Mouse (Mus musculus) midbrain, embryonic 14.5 days (tissue): ENCODE measurements at regions not wholly inside any gene's neighbourhood (a gene's known extent, or its start where the extent isn't known, plus 50 kb on each side); places are given as distances from the start of the nearest gene placed in this dataset.

Experiments
- ATAC-seq: fragments of 200-750 bp; cut with Nextera tagmentation; 2 replicates; pipeline ENCODE4 v1.8.0; 2017; ENCODE audit warnings: moderate number of reproducible peaks, moderate library complexity; ENCODE audit not compliant: low FRiP score, low TSS enrichment
- DNase-seq: peaks from one replicate; pipeline ENCODE4 v3.0.0-alpha.2; 2015
- H3K27ac ChIP-seq: fragments of 300-500 bp; sonication (generic); replicated peaks from 2 replicates; pipeline ENCODE4 v1.5.1; 2014; ENCODE audit warnings: mild to moderate bottlenecking, low read depth, low read length, moderate library complexity
- H3K27me3 ChIP-seq: fragments of 300-500 bp; sonication (generic); 2 replicates; pipeline ENCODE4 v1.6.1; 2014; ENCODE audit warnings: low read length, control low read depth, mixed read lengths; ENCODE audit not compliant: control insufficient read depth, insufficient read depth
- H3K36me3 ChIP-seq: fragments of 300-500 bp; sonication (generic); 2 replicates; pipeline ENCODE4 v1.6.1; 2014; ENCODE audit warnings: low read length, control low read depth; ENCODE audit not compliant: control insufficient read depth, insufficient read depth
- H3K4me1 ChIP-seq: fragments of 300-500 bp; sonication (generic); 2 replicates; pipeline ENCODE4 v1.6.1; 2014; ENCODE audit warnings: mild to moderate bottlenecking, antibody characterized with exemption, low read length, control low read depth; ENCODE audit not compliant: control insufficient read depth, insufficient read depth
- H3K4me2 ChIP-seq: fragments of 300-500 bp; sonication (generic); 2 replicates; pipeline ENCODE4 v1.6.1; 2014; ENCODE audit warnings: mild to moderate bottlenecking, low read length, moderate library complexity
- H3K4me3 ChIP-seq: fragments of 300-500 bp; sonication (generic); replicated peaks from 2 replicates; pipeline ENCODE4 v1.5.1; 2014; ENCODE audit warnings: low read depth, low read length
- H3K9ac ChIP-seq: fragments of 300-500 bp; sonication (generic); replicated peaks from 2 replicates; pipeline ENCODE4 v1.6.1; 2014; ENCODE audit warnings: mild to moderate bottlenecking, low read length, moderate library complexity
- H3K9me3 ChIP-seq: fragments of 300-500 bp; sonication (generic); 2 replicates; pipeline ENCODE4 v1.6.1; 2016; ENCODE audit warnings: low read length, control low read depth, mixed read lengths; ENCODE audit not compliant: control insufficient read depth
- WGBS: fragments of 180-500 bp; shearing (Covaris S2); extraction: QIAGEN DNeasy Blood & Tissue Kit; methylation state at CpG from one replicate; pipeline ENCODE4 v1.1.7; 2014; 5-methylcytosine and 5-hydroxymethylcytosine counted together

DNA sequence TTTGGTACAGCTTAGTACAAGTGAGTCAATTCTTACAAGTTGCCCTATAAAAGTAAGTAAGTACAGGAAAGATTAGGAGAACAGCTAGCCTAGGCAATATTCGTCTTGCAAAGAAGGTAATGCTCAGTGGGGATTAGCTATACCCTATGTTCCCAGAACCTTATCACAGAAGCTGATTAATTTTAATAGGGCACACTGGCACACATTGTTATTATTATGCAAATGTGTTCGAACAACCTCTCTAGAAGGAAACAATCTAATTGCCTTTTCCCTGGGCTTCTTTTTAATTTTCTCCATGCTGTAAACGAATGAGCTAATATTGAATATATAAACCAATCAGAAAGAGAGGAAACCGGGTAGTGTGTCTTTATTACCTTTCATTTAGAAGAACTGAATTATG lies 104.2 kb downstream of the Pctp start:
- ATAC-seq (peak; percentile 34; the same call in 1 of the 2 replicates), DNase-seq (peak; percentile 56)
- Histone ChIP-seq H3K36me3 (no peaks in the 10 kb centered on the region), H3K4me3 (no peak overlapping the region), H3K9me3 (no peaks in the 10 kb centered on the region), H3K27ac (no peak overlapping the region), H3K4me2 (no peak overlapping the region), H3K4me1 (no peaks in the 10 kb centered on the region), H3K27me3 (no peaks in the 10 kb centered on the region), H3K9ac (no peak overlapping the region)
- WGBS, result 28% methylated on average over 4 of the region's 4 CpGs

DNA sequence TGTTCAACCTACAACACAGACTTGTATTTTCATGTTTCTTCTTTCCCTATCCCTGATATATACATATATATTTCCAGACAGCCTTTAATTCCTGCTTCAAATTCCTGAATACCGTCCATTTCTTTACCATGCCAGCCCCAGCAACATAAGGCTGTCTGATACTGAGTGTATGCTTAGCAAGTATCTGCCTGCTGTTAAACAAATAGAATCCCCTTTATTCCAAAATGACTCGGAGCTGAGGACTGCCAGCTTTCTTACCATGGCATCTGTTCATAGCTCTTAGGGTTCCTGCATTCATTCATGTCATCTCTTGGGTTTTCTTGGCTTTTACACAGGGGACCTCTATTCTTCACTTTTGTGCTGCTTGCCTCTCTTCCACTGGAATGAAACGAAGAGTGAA lies 105.8 kb downstream of the Pctp start:
- 57% methylated on average over 3 of the region's 3 CpGs for WGBS
- Histone ChIP-seq H3K4me1 (no peaks in the 10 kb centered on the region), H3K27me3 (no peaks in the 10 kb centered on the region), H3K9ac (no peak overlapping the region), H3K9me3 (no peaks in the 10 kb centered on the region), H3K27ac (no peak overlapping the region), H3K4me2 (no peak overlapping the region), H3K4me3 (no peak overlapping the region), H3K36me3 (no peaks in the 10 kb centered on the region)
- DNase-seq (no peak), ATAC-seq (no peak)

DNA sequence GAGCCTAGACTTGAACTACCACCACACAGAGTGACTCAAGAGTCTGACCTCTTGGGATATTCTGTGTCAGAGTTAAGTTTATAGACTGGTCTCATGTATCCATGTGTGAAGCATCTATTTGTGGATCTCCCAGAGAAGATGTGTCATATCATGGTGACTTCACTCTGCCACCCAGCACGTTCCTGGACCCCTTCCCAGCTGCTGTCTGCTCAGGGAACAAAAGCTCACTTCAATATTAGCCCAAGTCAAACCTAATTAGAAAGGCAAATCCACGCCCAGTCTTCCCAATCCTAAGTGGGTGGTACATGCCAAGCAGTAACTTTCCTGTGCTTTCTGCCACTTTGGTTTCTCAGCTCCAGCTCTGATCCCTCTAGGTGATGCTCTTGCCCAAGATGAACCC lies 94.1 kb upstream of the Ankfn1 start:
- 41% methylated on average over 2 of the region's 2 CpGs for WGBS
- DNase-seq (peak; percentile 13), ATAC-seq (no peak)

DNA sequence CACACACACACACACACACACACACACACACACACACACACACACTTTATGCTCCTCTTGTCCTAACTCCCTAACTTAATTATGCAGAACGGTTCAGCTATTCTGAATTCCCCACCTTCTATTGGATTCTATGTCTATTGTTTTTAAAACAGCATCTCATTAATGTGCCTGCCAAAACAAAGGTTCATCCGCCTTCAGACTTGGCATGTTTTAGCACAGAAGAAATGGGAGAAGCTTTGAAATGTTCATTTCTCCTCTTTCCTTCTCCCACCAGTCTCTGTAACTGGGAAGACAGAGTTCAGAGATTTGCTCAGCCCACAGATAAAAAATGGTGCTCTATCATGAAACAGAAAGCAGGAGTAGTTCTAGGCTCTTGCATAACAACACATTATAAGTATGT lies 90.1 kb upstream of the Ankfn1 start:
- Histone ChIP-seq H3K4me3 (no peak overlapping the region), H3K27ac (no peak overlapping the region), H3K9me3 (no peaks in the 10 kb centered on the region), H3K9ac (no peak overlapping the region), H3K36me3 (no peaks in the 10 kb centered on the region), H3K4me2 (no peak overlapping the region), H3K27me3 (no peaks in the 10 kb centered on the region), H3K4me1 (no peaks in the 10 kb centered on the region)
- ATAC-seq, result no peak
- DNase-seq, result peak; percentile 4
- whole genome bisulfite sequencing, result 63% methylated on average over 2 of the region's 2 CpGs

More for the DNA sequence above, 94.1 kb upstream of the Ankfn1 start:
- Histone ChIP-seq H3K4me3 (no peak overlapping the region), H3K9ac (no peak overlapping the region), H3K4me1 (no peaks in the 10 kb centered on the region), H3K4me2 (no peak overlapping the region), H3K9me3 (no peaks in the 10 kb centered on the region), H3K27ac (no peak overlapping the region), H3K36me3 (no peaks in the 10 kb centered on the region), H3K27me3 (no peaks in the 10 kb centered on the region)

DNA sequence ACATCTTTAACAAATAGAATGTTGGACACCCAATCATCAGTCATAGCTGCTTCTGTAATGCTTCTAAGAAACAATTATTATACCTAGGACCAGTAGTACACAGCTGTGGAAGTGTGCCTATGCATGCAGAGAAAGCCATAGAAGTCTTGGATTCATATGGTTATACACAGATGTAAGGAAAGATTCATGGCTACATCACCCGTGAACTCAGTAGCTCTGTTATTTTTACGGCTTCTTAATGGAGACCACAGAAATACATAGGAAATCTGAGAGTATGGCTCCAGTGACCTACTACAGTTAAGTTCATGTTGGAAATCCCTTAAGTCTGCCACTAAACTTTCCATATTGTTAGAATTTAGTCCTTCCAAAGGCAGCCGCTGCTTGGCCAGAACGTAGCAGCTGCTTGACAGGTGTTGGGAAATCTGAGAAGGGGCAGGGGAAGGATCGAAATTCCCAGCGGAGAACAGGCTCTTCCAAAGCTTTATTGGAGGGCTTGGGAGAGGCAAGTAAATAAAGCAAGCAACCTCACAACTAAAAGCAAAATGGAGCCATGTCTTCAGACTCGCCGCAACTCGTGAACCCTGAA lies 78.8 kb upstream of the Ankfn1 start:
- DNase-seq (no peak), ATAC-seq (no peak)
- H3K4me1 ChIP-seq, result no peaks in the 10 kb centered on the region
- 88% methylated on average over 9 of the region's 9 CpGs for WGBS
- no peak overlapping the region for H3K4me3 ChIP-seq
- no peaks in the 10 kb centered on the region; the same call in 1 of the 2 replicates for H3K9me3 ChIP-seq
- no peak overlapping the region for H3K9ac ChIP-seq
- no peak overlapping the region for H3K27ac ChIP-seq
- H3K4me2 ChIP-seq, result no peak overlapping the region
- H3K36me3 ChIP-seq, result no peaks in the 10 kb centered on the region
- H3K27me3 ChIP-seq, result no peaks in the 10 kb centered on the region

DNA sequence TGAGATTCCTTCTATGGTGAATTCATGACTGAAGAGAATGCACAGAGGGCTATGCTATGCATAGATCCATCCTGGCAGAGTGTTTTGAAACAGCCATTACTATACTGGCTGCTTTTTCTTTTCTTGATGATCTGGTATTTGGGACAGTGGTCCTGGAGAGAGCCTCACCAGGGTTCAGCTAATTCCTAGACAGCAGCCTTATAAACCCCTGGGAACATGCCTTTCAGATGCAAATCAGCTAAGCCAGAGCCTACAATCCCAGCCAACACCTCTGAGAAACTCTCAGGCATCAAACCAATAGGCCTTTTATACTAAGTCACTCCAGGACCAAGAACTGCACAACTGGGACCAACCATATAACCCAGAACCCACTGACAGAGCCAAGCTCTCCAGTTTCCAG lies 64.4 kb upstream of the Ankfn1 start:
- H3K36me3 ChIP-seq, result no peaks in the 10 kb centered on the region
- peaks cover 5% of the 10 kb centered on the region; the same call in 1 of the 2 replicates for H3K4me1 ChIP-seq
- H3K4me2 ChIP-seq, result no peak overlapping the region
- DNase-seq (peak; percentile 9), ATAC-seq (no peak)
- H3K9ac ChIP-seq, result no peak overlapping the region
- H3K27me3 ChIP-seq, result no peaks in the 10 kb centered on the region
- H3K4me3 ChIP-seq, result no peak overlapping the region
- no peaks in the 10 kb centered on the region for H3K9me3 ChIP-seq
- H3K27ac ChIP-seq, result no peak overlapping the region

DNA sequence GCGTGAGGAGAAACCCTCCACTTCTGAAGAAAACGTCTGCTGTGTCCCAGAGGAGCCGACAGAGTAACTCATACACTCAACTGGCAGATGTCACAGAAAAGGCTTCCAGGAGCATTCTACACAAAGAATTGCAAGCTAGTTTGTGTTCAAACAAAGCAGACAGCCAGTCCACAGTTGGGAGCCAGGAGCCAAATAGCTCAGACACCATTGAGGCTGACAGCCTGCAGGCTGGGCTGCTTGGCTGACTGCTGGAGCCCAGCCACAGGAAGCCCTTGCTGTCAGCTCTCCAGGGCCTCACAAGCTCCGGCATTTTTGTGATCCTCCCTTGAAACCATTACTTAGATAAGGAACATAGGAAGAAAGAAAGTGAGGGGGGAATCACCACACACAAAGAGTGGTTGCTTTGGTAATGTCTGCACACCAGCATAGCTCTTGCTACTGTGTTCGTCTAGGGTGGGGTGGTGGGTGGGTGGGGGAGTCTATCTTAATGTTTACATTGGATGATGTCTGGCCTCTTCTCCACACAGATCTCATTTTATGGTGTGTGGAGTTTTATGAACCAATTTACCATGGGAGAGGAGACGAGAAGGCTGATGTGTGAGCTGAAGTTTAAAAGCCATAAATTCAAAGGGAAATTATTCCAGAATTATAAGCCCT lies 62.3 kb upstream of the Ankfn1 start:
- Histone ChIP-seq H3K27me3 (no peaks in the 10 kb centered on the region), H3K36me3 (no peaks in the 10 kb centered on the region), H3K4me1 (peaks cover 5% of the 10 kb centered on the region; the same call in 1 of the 2 replicates), H3K27ac (0 out of 2 replicates have a peak overlapping the region, but pooled peaks have one; percentile 37), H3K4me3 (no peak overlapping the region), H3K9me3 (no peaks in the 10 kb centered on the region), H3K4me2 (0 out of 2 replicates have a peak overlapping the region, but pooled peaks have one; percentile 4), H3K9ac (0 out of 2 replicates have a peak overlapping the region, but pooled peaks have one; percentile 6)
- WGBS, result 14% methylated on average over 6 of the region's 6 CpGs
- DNase-seq, result peak; percentile 65
- ATAC-seq, result no peak

DNA sequence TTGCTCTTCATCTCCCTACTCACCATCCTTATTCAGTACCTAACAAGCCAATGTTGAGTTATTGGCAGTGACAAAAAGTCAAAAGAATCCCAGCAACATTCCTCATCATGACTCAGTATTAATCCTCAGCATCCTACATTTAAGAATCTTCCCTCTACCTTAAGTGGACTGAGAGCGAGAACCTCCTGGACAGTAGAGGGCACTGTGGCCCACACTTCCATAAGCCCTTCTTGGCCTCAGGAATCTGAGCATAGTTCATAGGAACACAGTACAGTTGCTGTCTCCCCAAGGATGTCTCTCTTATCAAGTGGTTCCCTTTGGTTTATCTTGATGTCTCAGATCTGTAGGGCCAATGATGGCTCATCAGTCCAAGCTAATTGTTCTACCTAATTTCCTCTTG lies 60.5 kb upstream of the Ankfn1 start:
- WGBS, result 97% methylated on average over 1 of the region's 1 CpGs
- no peak overlapping the region for H3K4me2 ChIP-seq
- H3K9me3 ChIP-seq, result no peaks in the 10 kb centered on the region
- no peak overlapping the region for H3K27ac ChIP-seq
- no peak overlapping the region for H3K4me3 ChIP-seq
- ATAC-seq, result no peak
- peaks cover 5% of the 10 kb centered on the region; the same call in 1 of the 2 replicates for H3K4me1 ChIP-seq
- no peaks in the 10 kb centered on the region for H3K36me3 ChIP-seq
- no peaks in the 10 kb centered on the region for H3K27me3 ChIP-seq
- H3K9ac ChIP-seq, result no peak overlapping the region
- no peak for DNase-seq

DNA sequence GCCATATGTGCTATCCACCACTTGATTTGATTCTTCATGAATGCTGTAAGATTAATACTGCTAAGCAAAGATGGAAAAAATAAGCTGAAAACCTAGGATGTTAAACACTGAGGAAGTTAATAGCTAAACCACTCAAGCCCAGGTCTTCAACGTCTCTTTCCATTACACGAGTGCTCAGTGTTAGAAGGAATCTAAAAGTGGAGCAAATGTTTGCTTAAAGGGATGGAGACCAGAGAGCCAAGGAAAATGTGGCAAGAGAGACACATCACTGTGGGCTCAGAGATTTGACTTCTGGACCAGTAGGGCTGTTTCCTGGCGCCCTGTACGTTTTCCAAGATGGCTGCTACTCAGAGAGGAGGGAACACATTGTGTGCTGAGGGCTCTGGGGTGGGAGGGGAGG lies 59.4 kb upstream of the Ankfn1 start:
- WGBS, result 93% methylated on average over 4 of the region's 4 CpGs
- DNase-seq, result no peak
- no peaks in the 10 kb centered on the region for H3K36me3 ChIP-seq
- peaks cover 5% of the 10 kb centered on the region; the same call in 1 of the 2 replicates for H3K4me1 ChIP-seq
- no peaks in the 10 kb centered on the region for H3K9me3 ChIP-seq
- ATAC-seq, result no peak
- no peak overlapping the region for H3K4me3 ChIP-seq
- no peak overlapping the region for H3K4me2 ChIP-seq
- no peak overlapping the region for H3K27ac ChIP-seq
- no peak overlapping the region for H3K9ac ChIP-seq
- no peaks in the 10 kb centered on the region for H3K27me3 ChIP-seq
